Mouse (Mus musculus) right cerebral cortex, postnatal 14 days (tissue): ENCODE results near the gene Kcnb1.

Experiments used
- DNase-seq: peaks from one replicate; pipeline ENCODE4 v3.0.0; 2022

Gene Kcnb1

DNA sequence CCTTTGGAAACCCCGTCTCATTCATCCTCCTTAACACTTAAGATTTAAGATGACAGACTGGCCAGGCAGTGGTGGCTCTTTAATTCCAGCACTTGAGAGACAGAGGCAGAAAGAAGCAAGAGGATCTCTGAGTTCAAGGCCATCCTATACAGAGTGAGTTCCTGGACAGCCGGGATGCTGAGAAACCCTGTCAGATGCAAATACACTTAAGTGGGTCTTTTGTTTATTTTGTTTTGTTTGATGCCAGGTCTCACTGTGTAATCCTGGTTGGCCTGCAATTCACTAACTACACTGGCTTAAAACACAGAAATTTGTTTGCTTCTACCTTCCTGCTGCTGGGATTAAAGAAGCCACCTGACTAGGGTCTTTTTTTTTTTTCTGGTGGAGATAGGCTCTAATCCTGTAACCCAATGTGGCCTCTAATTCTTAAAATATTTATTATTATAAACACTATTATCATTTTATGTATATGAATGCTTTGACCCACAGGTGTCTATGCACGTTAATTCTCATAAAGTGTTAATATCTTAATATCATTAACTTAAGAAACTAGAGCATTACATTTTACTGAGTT lies 131.1 kb downstream of the Kcnb1 start:
- DNase-seq = no peak

DNA sequence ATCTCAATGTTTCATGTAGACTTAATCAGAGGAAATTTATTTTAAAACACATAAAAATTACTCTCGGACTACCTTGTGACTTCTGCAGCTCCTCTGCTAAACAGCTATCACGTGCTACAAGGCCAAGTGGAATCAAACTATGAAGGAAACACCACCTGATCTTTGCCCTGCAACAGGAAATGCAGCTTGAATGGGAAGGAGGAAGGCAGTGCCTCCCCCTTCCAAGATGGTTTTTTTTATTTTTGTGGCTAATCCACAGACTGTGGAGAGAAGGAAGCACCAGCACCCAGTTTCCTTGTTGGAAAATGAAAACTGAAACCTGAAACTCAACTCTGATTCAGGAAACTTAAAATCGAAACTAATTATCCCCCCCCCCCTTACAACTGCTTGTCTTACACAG lies 131.8 kb downstream of the Kcnb1 start:
- no peak for DNase-seq

DNA sequence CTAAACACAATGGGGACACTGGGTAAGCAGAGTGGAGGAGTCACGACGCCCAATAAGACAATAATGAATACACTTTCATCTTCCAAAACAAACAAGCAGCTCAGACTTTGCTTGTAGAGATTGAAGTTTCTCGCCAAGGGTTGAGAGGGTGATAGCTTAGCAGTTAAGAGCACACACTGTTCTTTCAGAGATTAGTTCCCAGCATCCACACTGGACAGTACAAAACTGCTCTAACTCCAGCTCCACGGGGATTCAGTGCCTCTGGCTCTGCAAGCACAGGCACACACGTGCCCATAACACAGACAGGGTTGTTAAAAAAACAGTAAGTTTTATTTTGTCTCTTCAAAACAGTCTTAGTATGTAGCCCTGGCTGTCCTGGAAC lies 133.0 kb downstream of the Kcnb1 start:
- no peak for DNase-seq

DNA sequence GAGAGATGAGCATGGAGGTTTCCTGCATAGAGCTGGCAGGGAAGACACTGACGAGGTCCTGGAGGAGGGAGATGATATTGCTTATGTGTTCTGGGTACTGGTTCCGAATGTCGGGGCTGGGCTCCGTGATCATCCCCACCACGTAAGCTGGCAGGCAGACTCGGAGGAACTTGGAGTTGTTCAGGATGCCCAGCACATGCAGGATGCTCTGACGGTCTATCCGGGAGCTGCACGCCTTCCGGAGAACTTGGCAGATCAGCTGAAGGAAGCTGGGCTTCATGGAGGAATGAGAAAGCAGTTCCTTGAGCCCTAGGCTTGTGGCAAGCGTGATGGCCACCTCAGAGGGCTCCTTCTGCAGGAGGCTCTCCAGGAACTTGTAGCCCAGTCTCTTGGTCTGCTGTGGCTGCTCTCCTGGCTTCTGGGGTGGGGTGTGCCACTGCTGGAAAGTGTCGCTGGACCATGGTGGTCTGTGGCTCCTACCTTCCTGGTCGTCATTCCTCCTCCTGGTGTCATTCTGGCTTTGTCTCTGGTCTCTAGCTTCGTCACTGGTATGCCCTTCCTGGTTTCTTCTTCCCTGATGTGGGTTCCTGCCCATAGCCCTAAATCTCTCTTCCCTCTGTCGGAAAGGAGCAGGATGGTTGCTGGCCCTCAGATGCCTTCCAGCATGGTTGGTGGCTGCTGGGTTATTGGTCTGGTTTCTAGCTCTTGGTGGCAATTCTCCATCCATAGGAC lies 133.6 kb downstream of the Kcnb1 start:
- no peak for DNase-seq

DNA sequence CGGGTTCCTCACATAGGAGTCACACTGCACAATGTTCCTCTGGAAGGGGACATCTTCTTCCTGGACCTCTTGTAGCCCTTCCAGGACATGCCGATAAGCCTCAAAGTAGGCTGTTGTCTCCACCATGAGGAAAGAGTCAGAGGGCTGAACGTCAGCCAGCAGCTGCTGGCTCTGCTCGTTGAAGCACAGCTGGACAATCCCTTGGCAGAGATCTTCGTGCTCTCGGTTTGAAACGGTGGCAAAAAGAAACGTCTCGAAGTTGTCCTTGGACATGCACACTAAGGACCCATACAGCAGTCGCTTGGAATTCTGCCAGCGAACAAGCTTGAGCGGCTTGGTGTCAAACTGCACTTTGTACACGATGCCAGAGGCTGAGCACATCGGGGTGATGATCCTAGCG lies 134.6 kb downstream of the Kcnb1 start:
- DNase-seq = no peak

DNA sequence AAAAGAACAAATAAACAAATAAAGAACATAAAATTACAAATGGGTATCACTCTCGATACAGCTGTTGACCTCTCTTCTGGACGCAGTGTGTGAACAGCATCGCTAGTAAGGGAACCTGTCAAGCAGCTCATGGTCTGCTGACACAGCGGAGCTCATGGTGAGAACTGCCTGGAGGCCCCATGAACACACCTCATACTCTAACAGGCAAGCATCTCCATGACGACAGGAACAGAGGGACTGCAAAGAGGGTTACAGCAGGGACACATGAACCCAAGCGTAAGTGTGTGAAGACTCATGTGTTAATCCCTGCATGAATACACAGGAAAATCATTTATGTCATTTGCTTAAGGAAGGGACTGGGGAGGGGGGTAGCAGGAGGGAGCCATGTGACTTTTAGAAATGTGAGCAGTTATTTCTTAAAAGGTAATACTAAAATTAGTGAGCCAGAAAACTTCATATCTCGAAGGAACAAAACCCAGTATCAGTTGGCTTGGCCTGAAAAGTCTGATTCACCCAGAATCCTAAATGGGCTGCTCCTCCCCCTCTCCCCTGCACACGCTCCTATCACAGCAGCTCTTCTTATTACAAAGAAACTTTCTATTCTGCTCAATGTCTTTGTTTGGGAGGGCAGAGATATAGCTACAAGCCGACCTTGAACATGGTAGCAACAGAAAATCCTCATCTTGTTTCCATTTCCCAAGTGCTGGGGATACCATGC lies 136.7 kb downstream of the Kcnb1 start:
- DNase-seq = no peak

DNA sequence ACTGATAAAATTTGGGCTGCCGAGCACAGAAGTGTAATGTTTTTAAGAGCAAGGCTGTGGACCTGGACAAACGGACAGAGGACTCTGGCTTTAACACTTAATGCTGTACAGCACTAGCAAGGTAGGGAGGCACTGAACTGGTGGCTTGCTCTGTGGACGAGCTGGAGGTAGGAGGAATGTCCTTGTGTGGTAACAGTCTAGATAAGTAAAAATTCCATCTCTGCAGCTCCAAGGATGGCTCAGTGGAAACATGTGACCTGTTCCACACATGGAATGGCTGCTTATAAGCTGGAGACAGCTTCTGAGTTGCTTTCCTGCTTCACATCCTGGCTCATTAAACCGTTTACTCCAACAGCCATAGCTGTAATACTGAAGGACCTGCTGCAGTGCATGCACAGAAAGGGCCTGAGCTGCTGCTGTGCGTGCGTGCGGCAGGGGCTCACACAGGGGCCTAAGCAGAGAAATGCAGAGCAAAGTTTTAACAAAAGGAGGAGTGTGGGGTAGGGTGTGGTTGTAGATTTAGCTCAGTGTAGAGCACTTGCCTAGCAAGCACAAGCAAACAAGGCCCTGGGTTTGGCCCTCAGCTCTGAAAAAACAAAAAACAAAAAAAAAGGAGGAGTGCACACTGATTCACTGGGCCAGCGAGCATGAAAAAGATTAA lies 141.1 kb downstream of the Kcnb1 start:
- DNase-seq = no peak

DNA sequence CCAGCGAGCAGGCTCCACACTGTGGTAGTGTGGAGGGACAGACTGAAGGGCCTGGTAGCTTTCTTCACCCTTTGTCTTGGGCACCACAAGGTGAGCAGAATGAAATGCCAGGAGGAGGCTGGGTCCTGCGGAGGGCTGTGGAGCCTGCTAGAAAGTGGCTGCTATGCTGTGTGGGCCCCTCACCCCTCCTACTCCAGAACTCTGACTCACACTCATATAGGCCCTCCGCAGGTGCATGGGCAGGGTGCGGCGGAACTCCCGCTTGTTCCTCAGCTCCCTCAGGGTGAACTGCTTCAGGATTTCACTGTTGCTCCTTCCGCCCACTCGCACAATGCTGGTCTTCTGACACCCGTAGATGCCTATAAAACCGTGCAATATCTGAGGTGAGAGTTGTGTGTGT lies 141.7 kb downstream of the Kcnb1 start:
- DNase-seq = no peak
